Comparison of ENCODE assay signal across 27 mouse cellular contexts in the genomic region with DNA sequence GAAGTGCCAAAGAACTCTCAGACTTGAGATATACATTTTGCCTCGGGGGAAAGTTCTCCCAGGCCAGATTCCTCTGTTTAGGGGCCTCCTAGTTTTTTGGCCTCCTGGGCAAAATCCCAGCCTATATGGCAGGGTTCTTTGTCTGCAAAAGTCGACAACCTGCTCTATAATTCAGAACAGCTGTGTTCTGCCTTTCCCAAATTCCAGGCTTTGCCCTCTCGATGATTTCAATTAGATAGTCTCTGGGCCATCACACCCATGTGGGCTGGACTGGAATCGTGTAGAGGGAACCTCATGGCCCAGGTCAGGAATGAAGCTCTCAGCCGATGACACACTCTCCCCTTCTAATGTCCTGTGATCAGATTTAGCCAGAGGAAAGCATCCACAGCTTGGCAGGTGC. TPM values are rescaled to one million over a fixed set of nuclear protein-coding genes. Genes with fewer than 3 reads are reported as not detected.
A peak's percentile ranks its signal among the peaks of the same experiment; 100 is the strongest.
DNase-seq lines count a peak whose midpoint lies in the region; ATAC-seq and TF ChIP-seq lines count a peak whose summit lies in the region.
"Had no signal": no experiment of that assay in that cellular context is flagged by ENCODE, and none has a peak within 500 bp of the region (broad histone marks: within the 10 kb centered on the region; RNA-seq: fewer than 3 reads in every experiment).

No protein-coding gene starts in this region.

- no peak overlapping the region for H3K9ac ChIP-seq in limb, embryonic 15.5 days
- H3K9ac ChIP-seq: forebrain, postnatal 0 days; liver, postnatal 0 days; midbrain, embryonic 12.5 days had no signal

- 0 out of 2 replicates have a peak, but pooled peaks have one; percentile 40 for ATAC-seq in limb, embryonic 15.5 days (ENCODE audit: insufficient number of reproducible peaks, low FRiP score, low TSS enrichment, low read depth)
- ATAC-seq: CD4-positive, CD25-positive, alpha-beta regulatory T cell, adult 4 months; forebrain, postnatal 0 days; hindbrain, postnatal 0 days; intestine, postnatal 0 days; liver, postnatal 0 days had no signal

- no peak overlapping the region for H3K27ac ChIP-seq in gastrocnemius, adult 2 months
- H3K27ac ChIP-seq in embryonic facial prominence, embryonic 10.5 days (replicated peaks): no peak overlapping the region
- H3K27ac ChIP-seq in limb, embryonic 15.5 days: peak overlapping the region; percentile 4; the same call in 1 of the 2 replicates
- H3K27ac ChIP-seq: forebrain, embryonic 10.5 days; hindbrain, postnatal 0 days; midbrain, embryonic 12.5 days had no signal

- no peaks in the 10 kb centered on the region for H3K36me3 ChIP-seq in embryonic facial prominence, embryonic 10.5 days (replicated peaks)
- no peaks in the 10 kb centered on the region for H3K36me3 ChIP-seq in limb, embryonic 15.5 days
- H3K36me3 ChIP-seq: forebrain, embryonic 10.5 days; midbrain, embryonic 12.5 days had no signal

- H3K9me3 ChIP-seq in embryonic facial prominence, embryonic 10.5 days: no peaks in the 10 kb centered on the region
- no peaks in the 10 kb centered on the region for H3K9me3 ChIP-seq in limb, embryonic 15.5 days
- H3K9me3 ChIP-seq: forebrain, embryonic 10.5 days; midbrain, embryonic 12.5 days had no signal

- DNase-seq in gastrocnemius, adult 2 months: peak; percentile 15
- DNase-seq in gastrocnemius, adult 18-20 months (ENCODE audit: low spot score): no peak
- DNase-seq in embryonic facial prominence, embryonic 10.5 days (ENCODE audit: low spot score): peak; percentile 48
- peak; percentile 62 for DNase-seq in forelimb bud, embryonic 11.5 days (ENCODE audit: low read depth, low spot score)
- no peak for DNase-seq in gastrocnemius, adult 8-10 months (ENCODE audit: low spot score in 2 of 2)
- no peak for DNase-seq in adrenal gland, adult 2 months
- DNase-seq in thymus, postnatal 4 days: no peak
- DNase-seq: adrenal gland, adult 8-10 months; cerebellum, adult 18-20 months; cerebellum, postnatal 14 days; forebrain, postnatal 0 days; gastrocnemius, postnatal 10 days; heart, adult 11 months; kidney, postnatal 36 days; liver, postnatal 0 days; lung, postnatal 14 days; right cerebral cortex, postnatal 14 days had no signal

- 27% methylated on average over 5 of the region's 5 CpGs for WGBS in embryonic facial prominence, embryonic 10.5 days
- 15% methylated on average over 5 of the region's 5 CpGs for WGBS in limb, embryonic 15.5 days

- no peak overlapping the region for H3K4me2 ChIP-seq in limb, embryonic 15.5 days
- H3K4me2 ChIP-seq: heart, embryonic 11.5 days; liver, embryonic 11.5 days; midbrain, embryonic 12.5 days had no signal

- no peaks in the 10 kb centered on the region for H3K27me3 ChIP-seq in embryonic facial prominence, embryonic 10.5 days (replicated peaks; ENCODE audit: low read depth, poor library complexity, severe bottlenecking)
- H3K27me3 ChIP-seq in limb, embryonic 15.5 days: no peaks in the 10 kb centered on the region
- H3K27me3 ChIP-seq: midbrain, embryonic 12.5 days had no signal

- intact Hi-C loops in gastrocnemius, adult 2 months (cut with DNase I): loop anchor here (5.0 kb wide), 1 partner anchor 529 kb away; no protein-coding TSS in a partner anchor

- no peak overlapping the region for H3K4me3 ChIP-seq in gastrocnemius, adult 2 months
- no peak overlapping the region for H3K4me3 ChIP-seq in embryonic facial prominence, embryonic 10.5 days
- no peak overlapping the region for H3K4me3 ChIP-seq in limb, embryonic 15.5 days
- H3K4me3 ChIP-seq: forebrain, embryonic 10.5 days; midbrain, embryonic 12.5 days had no signal

- peaks cover 18% of the 10 kb centered on the region for H3K4me1 ChIP-seq in embryonic facial prominence, embryonic 10.5 days
- H3K4me1 ChIP-seq in limb, embryonic 15.5 days: peaks cover 10% of the 10 kb centered on the region; the same call in 1 of the 2 replicates
- H3K4me1 ChIP-seq: midbrain, embryonic 12.5 days had no signal

- TF ChIP-seq CTCF in gastrocnemius, adult 2 months (IDR thresholded peaks at IDR 0.05): no peak

RNA-seq across cellular contexts. Expression of a gene that starts 21.8 kb away (rescaled TPM):
- 1 to 10 TPM in 1 of 2 experiments, under 1 TPM in 1; 0.64 to 1.5 TPM for total RNA-seq in gastrocnemius, adult 2 months (2021)
- total RNA-seq in gastrocnemius, adult 18-20 months (2021): 1 to 10 TPM in 1 of 2 experiments, under 1 TPM in 1; 0.21 to 1.1 TPM
- 0.78 and 1.1 TPM in 2 replicates for polyA plus RNA-seq in embryonic facial prominence, embryonic 10.5 days (2016; fragmentation: Nextera tagmentation; extraction: Ambion mirVana)
- 8.5 and 10.3 TPM in 2 replicates for polyA plus RNA-seq in limb, embryonic 15.5 days (2015; fragmentation: Nextera tagmentation; extraction: Ambion mirVana)
- under 1 TPM; 0.41 to 0.88 (median 0.53) TPM for total RNA-seq in gastrocnemius, adult 8-10 months (2022)
- 1 to 10 TPM in 1 of 2 experiments, under 1 TPM in 1; 0.86 to 1.4 TPM for total RNA-seq in adrenal gland, adult 2 months (2021)
- 0.96 and 1.2 TPM in 2 replicates for polyA plus RNA-seq in adrenal gland, adult 2 months (2012; rRNA removed)
- total RNA-seq: hematopoietic stem cell, adult 5-6 weeks; megakaryocyte progenitor cell, adult 5-6 weeks had no signal
- polyA plus RNA-seq: liver, postnatal 0 days had no signal

Comparison
In these comparisons a context has a peak if more than half of its experiments do, and no peak if none do; other contexts are left out.
1. DNase-seq: peak in gastrocnemius, adult 2 months (single experiment), embryonic facial prominence, embryonic 10.5 days (single experiment) and forelimb bud, embryonic 11.5 days (single experiment); none in gastrocnemius, adult 18-20 months (single experiment), gastrocnemius, adult 8-10 months (0 of 2), adrenal gland, adult 2 months (single experiment) and thymus, postnatal 4 days (single experiment).